Mouse (Mus musculus) urinary bladder, postnatal 14 days (tissue): Measurements from ENCODE around the gene Snai1.

Source experiments
- DNase-seq: peaks from one replicate; pipeline ENCODE4 v3.0.0; 2021; ENCODE audit warnings: low spot score

Snai1 gene

DNA sequence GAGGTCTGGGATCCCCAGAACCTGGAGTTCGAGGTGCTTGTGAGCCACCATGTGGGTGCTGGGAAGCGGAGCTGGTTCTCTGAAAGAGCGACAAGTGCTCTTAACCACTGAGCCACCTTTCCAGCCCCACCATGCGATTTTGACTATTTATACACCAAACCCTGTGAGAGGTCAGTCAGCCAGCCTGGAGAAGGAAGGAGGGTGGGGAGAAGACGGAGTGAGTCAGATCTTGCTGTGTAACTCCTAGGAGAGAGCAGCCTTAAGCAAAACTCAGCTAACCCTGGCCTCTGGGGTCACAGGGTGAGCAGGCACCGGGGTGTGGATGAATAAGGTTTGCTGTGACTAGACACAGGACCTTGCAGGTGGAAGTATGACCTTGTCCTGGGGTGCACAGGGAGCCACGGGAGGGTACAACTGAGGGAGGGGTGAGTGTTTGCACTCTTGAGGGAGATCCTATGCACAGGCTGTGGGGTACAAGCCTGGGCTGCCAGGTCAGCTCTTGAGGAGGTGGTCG, 12.4 kb downstream of the Snai1 start:
- no peak for DNase-seq

DNA sequence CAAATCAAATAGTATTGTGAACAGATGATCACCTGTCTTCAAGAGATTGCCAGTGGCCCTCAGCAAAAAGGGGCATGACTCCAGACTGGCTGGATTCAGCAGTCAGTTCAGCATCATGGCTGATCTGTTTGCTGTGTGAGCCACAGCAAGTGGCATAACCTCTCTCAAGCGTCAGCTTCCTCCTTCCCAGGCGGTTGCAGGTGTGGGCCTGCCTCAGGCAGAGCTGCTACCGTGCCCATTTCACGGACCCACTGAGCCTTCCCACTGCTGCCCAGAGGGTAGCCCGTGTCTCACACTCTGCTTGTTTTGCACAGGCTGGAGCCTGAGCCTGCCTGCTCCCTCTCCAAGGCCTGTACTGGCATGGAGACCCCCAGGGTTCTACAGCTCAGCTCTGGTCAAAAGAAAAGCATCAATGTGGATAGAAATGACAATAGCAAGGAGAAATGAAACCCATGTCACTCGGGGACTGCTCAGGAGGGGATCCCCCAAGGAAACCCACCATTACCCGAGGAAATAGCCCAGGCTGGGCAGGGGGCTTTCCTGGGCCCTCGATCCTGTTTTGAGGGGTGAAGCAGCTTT, 13.4 kb downstream of the Snai1 start:
- no peak for DNase-seq

DNA sequence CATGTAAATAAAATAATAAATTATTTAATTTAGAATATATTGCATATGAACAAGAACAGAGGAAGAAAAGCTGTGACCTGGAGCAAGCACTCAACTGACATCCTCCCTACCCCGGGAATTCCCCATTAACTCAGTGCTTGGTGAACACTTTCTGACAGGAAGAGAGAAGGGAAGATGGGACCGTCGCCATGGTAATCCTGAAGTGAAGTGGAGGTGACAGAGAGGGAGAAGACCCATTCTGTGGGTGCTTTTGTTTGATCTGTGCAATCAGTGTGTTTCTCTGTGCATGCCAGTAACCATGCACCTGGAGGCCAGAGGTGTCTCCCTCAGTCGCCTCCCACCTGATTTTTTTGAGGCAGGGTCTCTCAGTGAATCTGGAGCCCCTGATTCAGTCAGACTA, 14.3 kb downstream of the Snai1 start:
- DNase-seq = no peak

DNA sequence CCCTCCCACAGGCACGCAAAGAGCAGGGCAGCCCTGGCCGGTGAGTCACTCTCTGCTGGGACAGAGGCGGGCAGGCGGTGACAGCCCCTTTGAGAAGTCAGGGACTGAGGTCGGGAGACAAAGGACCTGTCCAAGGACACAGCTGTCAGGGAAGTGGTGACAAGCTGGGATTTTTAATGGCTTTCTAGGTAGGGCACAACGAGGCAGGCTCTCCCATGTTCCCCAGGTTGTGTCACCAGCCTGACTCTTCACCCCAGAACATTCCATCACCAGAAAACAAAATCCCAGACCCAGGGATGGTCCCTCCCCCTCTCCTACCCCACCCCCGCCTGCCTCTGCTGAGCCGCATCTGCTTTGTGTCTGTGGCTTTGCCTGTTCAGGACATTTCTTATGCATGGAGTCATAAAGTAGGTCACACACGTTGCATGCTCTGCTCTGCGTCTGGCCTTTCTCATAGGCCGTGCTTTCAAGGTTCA, 15.0 kb downstream of the Snai1 start:
- no peak for DNase-seq

DNA sequence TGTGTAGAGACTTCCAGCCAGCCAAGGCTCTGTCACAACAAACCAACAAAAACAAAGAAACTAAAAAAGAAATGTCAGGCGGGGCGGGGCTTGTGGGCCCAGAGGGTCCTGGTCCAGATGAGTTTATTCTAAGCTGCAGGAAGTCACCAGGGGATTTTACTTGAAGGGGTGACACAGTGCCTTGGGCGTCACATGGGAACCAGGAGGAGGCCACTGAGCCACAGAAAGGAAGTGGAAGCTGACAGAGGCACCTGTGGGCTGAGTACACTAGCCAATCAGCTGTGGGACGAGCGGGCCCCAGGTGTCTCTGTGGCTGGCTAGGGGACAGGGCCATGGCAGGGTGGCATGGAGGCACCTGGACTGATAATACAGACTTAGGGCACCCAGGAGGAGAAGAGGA, 17.8 kb downstream of the Snai1 start:
- DNase-seq = no peak

DNA sequence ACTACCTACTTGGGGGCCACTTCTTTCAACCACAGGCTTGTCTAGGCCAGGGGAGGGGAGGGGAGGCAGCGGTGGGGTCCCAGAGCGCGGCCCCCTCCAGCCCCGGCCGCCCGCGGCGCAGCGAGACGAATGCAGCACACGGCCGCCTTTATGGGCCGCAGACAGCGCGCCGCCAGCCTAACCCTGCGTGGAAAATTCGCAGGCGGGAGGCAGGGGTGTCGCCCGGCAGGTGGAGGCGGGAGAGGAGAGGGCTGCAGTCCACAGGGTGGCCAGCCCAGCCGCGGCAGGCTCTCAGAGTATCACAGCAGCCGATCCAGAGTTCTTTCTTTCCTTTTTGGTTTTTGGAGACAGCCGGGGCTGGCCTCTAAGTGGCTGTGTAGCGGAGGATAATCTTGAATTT, 21.4 kb downstream of the Snai1 start:
- no peak for DNase-seq

DNA sequence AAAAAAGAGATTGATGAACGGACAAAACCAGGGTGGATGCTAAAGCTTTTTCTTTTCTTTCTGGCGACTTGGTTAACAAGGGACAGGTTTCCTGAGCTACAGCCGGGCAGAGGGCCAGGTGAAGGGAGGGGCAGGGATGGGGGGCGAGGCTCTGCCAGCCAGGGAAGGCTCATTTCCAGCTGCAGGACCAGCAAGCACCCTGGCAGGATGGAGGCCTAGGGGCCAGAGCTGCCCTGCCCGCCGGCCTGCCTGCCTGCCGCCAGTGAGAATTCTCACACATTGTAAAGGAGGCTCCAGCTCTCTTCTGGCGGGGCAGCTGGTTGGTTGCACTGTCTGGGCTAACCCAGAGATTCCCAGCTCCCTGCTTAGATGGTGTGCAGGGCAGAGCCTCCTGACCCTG, 24.1 kb downstream of the Snai1 start:
- no peak for DNase-seq

DNA sequence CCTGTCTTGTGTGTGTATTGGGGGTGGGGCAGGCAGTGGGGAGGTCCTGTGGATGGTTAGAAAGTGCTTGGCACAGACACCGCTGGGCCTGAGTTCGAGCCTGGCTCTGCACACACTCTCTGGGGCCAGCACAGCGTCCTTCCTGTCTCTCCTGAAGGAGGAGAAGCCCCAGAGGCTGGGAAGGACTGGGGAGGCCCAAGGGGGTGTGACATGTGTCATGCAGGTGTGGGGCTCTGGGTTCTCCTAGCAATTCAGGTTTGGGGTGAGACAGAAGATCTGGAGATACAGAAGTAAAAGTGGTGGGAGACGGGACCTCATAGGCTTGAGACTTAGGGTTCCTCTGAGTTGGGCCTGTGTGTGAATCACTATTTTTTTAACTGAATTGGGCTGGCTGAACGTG, 25.0 kb downstream of the Snai1 start:
- DNase-seq = no peak

DNA sequence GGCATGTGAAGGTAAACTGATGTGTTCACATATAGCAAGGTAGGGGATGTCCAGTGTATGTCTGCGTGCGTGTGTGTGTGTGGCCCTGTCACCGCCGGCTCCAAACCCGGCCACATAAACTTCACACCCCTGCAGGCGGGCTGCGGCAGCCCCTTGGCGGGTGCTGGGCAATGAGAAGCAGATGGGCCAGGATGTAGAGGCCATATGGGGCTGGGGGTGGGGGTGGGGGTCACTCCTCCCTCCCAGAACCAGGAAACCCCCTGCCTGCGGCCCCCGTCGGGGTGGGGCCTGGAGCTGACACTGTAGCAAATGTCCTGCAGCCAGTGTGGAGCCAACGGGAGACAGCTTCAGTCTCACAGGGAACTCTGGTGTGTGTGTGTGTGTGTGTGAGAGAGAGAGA, 25.7 kb downstream of the Snai1 start:
- no peak for DNase-seq

DNA sequence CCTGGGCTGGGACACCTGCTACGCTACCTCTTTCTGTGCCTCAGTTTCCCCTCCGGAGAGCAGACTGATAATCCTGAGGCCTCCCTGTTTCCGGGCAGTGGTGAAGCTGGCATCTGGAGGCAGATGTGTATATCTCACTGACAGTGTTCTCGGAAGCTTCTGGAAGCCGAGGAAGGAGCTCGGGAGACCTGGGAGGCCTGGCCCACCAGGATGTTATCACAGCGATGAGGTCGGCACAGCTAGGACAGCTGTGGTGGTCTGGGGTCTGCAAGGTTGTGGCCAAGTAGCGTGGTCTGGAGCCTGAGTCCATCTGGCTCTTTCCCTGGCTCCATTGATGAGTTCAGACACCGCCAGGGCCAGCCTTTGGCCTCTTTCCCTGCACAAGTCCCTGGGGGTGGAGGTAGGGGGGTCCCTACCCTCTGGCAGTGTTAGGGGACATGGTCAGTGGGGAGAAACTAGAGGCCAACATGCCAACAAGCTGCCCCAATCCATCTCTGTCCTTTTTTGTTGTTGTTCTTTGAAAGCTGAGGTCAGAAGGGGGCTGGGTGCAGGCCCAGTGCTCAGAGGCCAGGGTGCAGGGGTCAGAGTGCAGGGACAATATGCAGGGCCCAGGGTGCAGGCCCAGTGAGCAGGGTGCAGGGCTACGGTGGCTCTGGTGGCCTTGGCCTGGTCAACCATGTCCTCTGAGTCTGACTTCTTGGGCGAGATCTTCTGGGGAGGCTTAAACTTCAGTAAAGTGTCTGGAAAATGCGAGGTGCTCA, 26.7 kb downstream of the Snai1 start:
- DNase-seq = no peak

DNA sequence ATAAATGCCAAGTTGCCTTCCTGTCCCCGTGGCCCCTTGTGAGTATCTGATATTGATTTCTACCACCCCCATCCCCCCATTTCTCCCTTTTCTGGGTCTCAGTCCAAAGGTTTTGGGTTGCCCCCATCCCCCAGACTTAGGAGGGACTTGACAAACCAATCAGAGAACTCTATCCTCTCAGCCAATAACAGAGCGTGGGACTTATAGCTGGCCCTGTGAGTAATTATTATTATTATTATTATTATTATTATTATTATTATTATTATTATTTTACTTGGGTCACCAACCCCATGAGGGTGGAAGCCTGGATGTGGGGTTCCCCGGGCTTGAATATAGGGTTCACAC, 27.3 kb downstream of the Snai1 start:
- no peak for DNase-seq

DNA sequence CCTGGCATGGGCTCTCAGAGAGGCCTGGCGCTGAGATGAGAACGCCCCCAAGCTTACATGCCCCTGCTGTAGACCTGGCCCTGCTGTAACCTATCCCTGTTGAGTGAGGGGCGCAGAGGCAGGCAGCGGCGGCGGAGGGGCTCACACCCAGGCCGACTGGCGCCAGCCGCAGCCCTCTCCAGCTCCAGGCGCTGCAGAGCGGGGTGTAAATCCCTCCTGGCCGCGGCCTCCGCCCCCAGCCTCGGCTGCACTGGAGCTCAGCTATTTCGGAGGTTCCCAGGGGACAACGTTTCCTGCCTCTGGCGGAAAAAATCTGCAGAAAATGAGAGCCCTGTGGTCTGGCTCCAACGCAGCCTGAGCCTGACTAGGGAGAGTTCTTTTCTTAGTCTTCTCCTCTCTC, 27.7 kb downstream of the Snai1 start:
- DNase-seq = peak; percentile 41

DNA sequence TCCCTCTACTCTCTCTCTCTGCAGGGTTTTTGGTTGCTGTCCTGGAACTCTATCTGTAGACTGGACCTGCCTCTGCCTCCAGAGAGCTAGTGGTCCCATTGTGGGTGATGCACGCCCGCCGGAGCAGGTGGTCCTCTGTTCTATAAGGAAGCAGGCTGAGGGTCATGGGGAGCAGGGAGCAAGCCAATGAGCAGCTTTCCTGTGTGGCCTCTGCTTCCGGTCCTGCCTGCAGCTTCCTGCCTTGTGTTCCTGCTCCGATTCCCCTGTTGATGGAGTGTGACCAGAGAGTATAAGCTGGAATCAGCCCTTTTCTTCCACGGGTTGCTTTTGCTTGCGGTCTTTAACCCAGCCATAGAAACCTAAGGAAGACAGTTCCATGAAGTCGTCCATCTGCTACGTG, 30.1 kb downstream of the Snai1 start:
- DNase-seq = no peak

DNA sequence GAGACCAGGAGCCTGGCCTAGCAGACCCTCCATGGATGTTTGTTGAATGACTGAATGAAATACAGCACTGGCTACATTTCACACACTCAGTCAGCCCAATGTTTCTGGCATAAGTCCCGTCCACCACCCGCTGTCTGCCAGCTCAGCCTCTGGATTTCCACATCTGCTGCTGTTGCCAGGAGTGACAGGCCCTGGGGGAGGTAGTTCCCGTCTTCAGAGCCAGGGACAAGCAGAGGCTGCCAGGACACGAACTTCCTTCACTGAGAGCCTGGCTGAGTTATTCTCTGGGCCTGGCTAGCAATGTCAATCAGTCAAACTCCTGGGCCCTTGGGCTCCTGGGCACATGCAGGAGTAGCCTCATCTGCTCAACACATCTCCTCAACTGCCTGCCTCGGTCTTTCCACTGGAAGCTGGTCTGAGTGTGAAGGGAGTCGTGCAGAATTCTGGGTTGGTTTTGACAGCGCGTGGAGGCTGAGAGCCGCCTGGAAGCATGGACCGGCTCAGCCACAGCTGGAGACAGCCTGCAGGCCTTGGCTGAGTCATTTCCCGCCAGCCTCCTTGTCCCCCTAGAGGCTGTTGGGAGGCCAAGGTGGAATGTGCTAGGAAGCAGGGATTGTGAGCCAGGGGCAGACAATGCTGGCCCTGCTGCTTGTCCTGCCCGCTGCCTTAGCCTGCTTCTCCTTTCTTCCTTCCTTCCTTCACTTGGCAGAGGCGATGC, 32.1 kb downstream of the Snai1 start:
- peak; percentile 74 for DNase-seq

DNA sequence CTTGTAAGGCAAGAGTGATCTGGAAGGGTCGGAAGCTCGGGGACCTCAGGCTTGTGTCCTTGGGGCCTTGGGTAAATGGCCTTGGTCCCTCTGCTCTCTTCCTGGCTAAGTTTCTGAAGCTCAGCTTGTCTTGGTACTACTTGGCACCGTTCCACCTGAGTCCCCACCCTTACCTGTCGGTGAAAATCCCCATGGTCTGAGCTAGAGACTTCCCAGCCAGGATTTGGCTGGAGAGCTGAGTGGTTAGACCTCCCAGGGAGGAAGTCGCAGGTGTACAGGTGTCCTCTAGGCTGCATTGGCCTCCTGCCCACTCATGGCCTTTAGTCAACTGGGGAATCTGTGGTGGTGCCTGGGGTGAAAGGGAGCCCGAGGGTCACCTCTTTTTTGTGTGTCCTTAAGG, 32.8 kb downstream of the Snai1 start:
- DNase-seq = no peak

DNA sequence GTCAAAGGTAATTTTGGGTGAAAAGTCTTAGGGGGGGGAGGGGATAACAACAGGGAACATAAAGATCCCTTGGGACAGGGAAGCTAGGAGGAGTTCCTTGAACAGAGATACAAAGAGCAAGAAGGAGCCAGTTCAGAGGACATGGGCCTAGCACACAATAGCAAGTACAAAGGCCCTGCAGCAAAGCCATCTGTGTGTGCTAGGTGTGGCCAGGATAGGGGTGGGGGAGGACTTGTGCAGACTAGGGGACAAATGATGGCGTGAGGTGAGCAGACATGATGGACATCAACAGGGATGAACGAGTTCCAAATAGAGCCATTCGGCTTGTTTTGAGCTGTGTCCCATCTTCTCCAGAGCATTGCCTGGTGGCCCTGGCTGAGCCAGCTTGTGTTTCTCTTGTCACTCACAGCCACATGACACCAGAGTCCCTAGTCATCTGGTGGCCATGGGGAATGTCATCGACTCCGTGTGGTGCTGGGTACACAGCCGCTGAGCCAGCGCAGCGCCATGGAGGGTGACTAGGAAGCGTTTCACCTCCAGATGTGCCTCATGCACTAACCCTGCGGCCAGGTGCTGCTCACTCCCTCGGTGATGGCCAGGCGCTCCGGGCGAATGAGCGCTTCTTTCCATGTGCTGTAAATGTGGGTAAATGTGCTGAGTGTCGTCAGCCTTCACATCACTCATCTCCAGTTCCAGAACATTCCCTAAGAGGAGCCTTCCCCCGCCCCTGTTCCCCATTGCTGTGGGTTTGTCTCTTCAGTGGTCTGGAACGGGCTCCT, 33.6 kb downstream of the Snai1 start:
- DNase-seq = no peak

DNA sequence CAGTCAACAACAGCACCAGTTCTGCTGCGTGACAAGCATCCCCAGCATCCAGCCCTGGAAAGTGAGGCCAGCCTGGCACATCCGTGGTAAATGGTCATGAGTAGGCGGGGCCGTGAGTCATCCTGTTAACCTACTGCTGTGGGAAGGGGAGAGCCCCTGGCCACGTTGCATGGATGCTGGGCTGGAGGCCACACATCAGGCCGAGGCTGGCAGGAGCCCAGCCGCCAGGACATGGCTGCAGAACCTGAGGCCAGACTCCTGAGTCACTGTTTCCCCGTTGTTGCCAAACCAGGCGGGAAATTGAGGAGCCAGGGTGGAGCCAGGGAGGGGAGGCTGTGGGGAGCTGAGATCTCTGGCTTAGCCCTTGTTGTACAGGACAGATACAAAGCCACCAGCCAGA, 36.8 kb downstream of the Snai1 start:
- DNase-seq = peak; percentile 78

DNA sequence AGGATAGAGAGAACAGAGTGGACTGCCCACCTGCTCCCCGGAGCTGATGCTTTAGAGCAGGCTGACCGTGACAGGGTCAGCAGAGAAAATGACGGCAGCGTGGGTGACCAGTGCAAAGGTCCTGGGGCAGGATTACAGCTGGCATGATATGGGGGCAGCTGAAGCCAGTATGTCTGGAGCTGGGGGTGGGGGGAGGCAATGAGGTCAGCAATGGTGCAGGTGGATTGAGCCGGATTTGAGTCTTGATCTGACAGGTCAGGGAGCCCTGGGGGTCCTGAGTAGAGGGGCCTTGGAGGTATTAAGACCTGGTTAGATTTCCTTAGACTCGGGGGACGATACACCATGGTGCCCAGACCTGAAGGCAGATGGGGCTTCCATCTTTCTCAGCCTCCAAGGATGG, 37.6 kb downstream of the Snai1 start:
- DNase-seq = no peak

DNA sequence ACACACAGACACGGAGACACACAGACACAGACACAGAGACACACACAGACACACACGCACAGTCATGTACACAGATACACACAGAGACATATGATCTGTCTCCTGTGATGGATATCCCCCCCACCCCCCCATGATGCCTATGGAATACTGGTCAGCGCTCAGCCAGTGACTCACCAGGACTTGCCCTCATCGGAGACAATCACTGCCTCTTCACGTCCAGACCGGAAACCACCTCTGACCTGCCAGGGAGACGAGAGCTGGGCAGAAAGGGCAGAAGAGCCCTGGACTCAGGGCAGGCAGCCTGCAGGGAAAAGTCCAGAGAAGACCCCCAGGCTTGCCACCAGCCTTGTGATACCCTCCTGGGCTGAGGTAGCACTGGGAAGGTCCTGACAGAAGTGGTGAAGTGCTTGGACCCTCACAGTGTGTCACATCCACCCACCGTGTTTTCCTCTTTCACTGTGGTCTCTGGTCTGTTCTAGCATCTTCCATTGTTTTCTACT, 38.2 kb downstream of the Snai1 start:
- DNase-seq = no peak

DNA sequence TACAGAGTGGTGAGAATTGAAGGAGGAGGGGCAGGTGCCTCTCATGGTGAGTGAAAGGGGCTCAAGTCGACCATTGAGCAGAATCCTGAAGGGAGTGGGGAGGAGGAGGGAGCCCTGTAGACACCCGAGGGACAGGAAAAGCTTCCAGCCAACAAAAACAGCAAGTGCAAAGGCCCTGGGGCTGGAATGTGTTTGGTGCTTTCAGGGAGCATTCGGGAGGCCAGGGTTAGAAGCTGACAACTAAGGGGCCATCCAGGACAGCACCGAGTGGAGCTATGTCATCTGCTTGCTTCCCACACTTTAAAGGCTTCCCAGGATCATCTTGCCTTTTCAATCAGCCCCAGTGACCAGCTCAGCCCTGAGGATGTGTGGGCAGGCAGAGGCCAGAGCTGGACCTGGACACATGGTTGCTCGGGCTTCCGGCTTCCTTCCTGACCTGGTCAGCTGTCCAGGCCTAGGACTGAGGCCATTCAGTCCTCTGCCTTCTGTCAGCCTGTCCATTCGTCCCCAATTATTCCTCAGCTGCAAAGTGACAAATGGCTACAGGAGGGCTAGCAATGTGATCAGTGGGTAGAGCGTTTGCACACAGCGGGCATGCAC, 39.3 kb downstream of the Snai1 start:
- DNase-seq = no peak

DNA sequence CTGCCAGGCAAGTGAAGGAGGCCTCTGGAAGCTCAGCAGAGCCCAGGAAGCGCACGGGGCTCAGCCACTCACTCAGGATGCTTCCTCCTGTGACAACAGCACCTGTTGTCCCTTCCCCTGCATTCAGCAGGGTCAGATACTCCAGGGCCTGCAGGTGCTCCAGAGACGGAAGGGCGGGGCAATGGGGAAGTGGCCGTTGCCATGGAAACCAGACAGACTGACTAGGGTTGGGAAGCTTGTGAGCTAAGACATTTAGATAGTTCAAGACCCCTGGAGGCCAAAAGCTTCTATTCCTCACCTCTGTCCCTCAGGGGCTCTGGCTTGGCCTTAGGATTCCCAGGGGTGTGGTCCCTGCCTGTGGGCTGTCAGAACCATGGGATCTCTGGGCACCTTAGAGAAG, 40.5 kb downstream of the Snai1 start:
- no peak for DNase-seq
